Mouse (Mus musculus) lung, adult 2 months (tissue): ENCODE measurements around the gene Tatdn2.

Experiments used
- CTCF ChIP-seq: fragments of 200-500 bp; IDR thresholded peaks from 2 replicates; pipeline ENCODE4 v1.5.1; 2011; ENCODE audit warnings: mild to moderate bottlenecking, low read length, control low read depth; ENCODE audit not compliant: insufficient read depth
- POLR2A ChIP-seq: fragments of 200-500 bp; IDR thresholded peaks from 2 replicates; pipeline ENCODE4 v1.6.1; 2011; ENCODE audit warnings: low read depth, mild to moderate bottlenecking, control low read depth, low read length, borderline replicate concordance; ENCODE audit errors: extremely low read depth

DNA sequence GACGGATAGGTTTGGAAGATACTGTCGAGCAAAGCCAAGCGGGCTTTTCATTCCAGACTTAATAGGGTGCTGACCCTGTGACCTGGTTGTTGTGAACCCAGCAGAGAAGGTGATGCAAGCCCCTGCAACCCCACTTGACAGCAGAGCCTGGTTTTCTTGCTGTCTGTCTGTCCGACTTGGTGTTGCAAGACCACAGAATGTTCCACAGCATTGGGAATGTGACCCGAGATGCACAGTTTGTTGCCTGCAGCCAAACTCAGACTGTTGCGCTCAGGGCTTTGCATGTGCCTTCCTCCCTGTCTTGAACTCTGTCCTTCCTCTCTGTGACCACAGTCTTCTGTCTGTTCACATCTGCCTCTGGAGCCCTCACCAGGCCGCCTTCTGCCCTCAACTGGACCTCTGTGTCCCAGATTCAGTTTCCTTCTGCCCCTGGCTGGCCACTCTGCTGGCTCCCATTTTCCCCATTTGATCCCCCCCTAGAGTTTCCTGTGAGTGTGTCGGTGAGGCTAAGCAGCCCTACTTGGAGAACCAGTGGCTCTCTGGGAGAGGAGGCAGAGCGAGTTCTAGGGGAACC lies 16.8 kb upstream of the Tatdn2 start:
- TF ChIP-seq CTCF, result no peak
- TF ChIP-seq POLR2A, result no peak
